Mouse (Mus musculus): ENCODE results near the gene Olfr486.
"Not testable (repeated sequence)": the region's sequence is repeated elsewhere in the genome, so short reads cannot be mapped to it uniquely, and the experiment has no call there.

Gene Olfr486

DNA sequence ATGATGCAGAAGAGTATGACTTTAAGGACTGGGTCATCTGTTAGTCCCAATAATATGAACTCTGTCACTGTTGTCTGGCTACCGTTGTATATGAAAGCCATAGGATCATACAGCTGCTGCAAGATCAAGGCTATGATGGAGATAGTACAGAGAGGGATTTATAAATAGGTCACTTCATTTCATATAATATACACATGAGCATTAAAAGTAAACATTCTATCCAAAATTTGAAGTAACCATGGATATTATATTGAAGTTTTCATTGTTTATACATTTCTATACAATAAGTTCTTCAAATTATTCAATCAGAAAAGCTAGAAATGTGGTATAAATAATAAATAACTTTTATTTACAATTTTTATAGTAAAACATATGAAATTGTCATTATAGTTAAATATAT is at the start of gene Olfr486:
Gene Olfr486, minus strand, starts transcription at position 101 of the 400 bp plus-strand sequence.
- DNase-seq: not testable (repeated sequence)

- not testable (repeated sequence) for DNase-seq
These were observed 42.0 kb upstream of the Olfr486 start, which contains the start of gene Olfr487 for GRCm38 (mm10) chr7:108214536-108214935. Gene Olfr487 (minus strand): TSS chr7:108214636.

GRCm38 (mm10) chr7:108196938-108197337 is 24.4 kb upstream of the Olfr486 start:
- no peak for DNase-seq

GRCm38 (mm10) chr7:108196337-108196736 is 23.8 kb upstream of the Olfr486 start:
- not testable (repeated sequence) for DNase-seq

GRCm38 (mm10) chr7:108192714-108193113 is 20.2 kb upstream of the Olfr486 start:
- not testable (repeated sequence) for DNase-seq

GRCm38 (mm10) chr7:108191196-108191595 is 18.7 kb upstream of the Olfr486 start:
- DNase-seq: not testable (repeated sequence)

- DNase-seq: not testable (repeated sequence)
These were observed 12.7 kb upstream of the Olfr486 start for GRCm38 (mm10) chr7:108185237-108185636.

GRCm38 (mm10) chr7:108184401-108184800 is 11.9 kb upstream of the Olfr486 start:
- not testable (repeated sequence) for DNase-seq

DNA sequence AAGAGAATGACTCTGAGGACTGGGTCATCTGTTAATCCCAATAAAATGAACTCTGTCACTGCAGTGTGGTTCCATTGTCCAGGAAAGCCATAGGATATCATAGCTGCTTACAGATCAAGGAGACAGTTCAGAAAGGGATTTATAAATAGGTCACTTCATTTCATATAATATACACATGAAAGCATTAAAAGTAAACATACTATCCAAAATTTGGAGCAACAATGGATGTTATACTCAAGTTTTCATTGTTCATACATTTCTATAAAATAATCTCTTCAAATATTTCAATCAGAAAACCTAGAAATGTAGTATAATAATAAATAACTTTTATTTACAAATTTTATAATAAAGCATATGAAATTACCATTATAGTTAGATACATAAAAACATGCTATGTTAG is 12.8 kb downstream of the Olfr486 start, which contains the start of gene Olfr485:
Gene Olfr485, minus strand, starts transcription at position 101 of the 400 bp plus-strand sequence.
- no peak for DNase-seq

DNA sequence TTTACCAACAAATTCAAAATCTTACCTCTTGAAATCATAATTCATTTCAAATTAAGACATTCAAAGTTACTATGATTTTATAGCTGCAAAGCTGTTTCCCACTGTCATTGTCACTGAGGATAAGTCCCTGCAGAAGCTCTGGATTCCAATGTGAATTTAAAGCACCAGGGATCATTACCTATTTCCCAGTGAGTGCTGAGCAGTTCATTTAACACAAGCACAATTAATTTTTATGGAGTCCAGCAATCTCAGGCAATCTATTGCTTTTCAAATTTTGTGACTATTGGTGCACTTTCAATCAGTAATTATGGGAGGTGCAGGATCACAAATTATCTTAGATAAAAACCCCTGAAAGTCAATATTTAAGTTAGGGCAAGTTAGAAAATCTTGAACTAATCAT is 45.2 kb downstream of the Olfr486 start, which contains the start of gene Olfr484:
Gene Olfr484, minus strand, starts transcription at position 101 of the 400 bp plus-strand sequence.
- DNase-seq: no peak
